Mouse (Mus musculus): ENCODE measurements around the gene Myb.
A peak's percentile ranks its signal among the peaks of the same experiment; 100 is the strongest.

Myb gene

DNA sequence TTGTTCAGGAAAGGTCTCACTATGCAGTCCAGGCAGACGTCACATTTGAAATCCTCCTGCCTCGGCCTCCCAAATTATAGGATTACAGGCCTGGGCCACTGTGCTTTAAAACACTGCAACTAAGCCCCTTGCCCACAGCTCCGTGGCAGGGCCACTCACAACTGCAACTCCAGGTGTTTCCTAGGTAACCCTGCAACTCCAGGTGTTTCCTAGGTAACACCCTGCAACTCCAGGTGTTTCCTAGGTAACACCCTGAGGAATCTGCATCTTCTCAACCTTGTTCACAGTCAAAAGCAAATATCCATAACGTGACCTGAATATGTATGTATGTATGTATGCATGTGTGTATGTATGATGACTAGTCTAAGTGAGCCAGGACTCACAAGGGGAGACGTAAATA, 75.7 kb downstream of the Myb start:
- DNase-seq (ENCODE audit: low read depth in 1 of 2, low spot score in 2 of 2) = no peak

DNA sequence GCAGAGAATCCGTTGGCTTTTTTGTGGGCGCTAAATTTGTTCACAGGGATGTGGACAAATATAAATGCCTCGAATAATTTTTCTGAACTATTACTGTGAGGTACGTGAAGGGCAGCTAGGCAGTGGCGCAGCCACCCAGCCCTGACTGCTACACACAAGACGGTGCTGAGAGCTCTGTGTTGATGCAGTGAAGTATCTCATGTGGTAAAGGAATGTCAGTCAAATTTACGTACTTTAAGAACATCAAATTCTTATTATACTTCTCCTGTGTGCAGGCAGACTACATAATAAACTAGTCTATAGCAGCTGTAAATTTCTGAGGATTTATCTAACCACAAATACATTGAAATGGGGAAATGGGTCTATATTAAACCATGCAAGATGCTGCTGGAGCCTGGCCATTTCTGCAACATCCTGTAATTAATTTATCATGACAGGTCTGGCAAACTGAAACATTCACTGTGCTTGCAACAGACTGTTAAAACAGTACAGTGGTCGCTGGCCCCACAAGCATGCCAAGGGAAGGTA, 77.3 kb downstream of the Myb start:
- DNase-seq (ENCODE audit: low read depth in 1 of 2, low spot score in 2 of 2) = no peak

DNA sequence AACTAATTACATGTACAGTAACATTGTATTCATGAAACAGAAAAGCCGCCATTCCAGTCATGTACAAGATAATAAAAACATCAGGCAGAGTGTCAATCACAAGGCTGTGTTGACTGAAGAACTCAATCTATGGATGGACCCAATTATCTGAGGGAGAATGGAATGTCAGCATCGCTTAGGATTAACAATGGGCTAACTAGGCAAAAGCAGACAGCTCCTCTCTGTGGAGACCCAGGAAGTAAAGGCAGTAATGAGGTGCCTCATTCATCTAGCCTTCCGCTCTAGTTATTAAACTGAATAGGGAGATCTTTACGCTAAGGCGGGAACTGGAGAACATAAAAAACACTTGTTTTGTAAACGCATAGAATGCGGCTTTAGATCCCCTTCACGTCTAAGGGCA, 78.3 kb downstream of the Myb start:
- DNase-seq (ENCODE audit: low read depth in 1 of 2, low spot score in 2 of 2) = no peak

DNA sequence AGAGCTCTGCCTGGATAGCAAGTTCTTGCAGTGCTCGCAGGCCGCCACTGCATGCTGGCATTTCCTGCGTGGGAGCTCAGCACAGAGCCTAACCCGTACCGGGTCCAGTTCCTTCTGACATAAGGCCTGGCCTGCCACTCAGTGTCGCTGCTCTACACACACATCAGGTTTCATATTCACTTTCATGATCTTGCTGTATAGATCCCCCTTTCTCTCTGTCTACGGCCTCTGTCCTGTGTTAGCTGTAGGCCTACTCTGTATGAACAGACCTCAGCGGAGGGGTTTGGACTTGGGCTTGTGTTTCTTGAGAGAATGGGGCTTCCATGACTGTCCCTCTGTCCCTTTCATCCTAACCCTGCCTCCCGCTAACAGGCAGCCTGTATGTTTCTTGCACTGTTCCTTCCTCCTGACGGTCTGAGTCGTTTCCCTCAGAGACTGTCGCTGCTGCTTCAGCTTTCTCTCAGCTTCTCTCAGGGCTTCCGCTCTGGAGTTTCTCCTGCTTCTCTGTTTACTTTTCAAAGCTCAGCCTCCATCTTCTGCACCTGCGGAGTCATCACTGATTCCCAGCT, 83.5 kb downstream of the Myb start:
- DNase-seq (ENCODE audit: low read depth in 1 of 2, low spot score in 2 of 2) = peak; percentile 54

DNA sequence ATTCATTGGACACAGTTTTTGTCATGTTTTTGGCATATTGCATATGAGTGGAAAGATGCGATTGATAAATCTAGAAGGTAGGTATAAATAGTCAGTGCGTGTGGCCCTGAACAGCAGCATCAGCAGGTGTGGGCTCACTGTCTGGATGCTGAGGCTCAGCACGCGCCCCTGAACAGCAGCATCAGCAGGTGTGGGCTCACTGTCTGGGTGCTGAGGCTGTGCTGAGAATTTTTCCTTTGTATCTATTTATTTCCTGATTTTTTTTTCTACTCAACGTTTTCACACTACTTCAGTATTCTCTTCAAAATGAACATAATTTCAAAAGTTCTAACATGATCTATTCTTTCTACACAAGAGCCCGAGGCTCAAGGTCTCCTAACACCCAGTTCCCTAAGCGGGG, 84.1 kb downstream of the Myb start:
- no peak for DNase-seq (ENCODE audit: low read depth in 1 of 2, low spot score in 2 of 2)

DNA sequence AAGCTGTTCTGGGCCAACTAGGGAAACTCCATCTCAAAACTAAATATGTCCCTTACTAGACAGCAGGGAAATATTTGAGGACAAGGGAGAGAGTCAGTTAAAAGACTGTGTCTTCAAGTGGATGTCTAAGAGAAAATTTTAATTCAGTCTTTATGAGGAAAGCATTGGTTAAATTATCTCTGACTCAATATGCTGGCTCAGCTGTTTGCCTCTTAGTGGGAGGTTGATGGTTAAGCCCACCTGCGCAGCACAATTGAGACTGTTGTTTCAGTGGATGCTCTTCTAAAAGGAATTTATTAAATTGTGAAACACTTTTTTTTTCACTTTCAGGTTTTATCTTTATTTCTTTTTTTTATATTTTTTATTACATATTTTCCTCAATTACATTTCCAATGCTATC, 84.6 kb downstream of the Myb start:
- no peak for DNase-seq (ENCODE audit: low read depth in 1 of 2, low spot score in 2 of 2)
